Mouse (Mus musculus) forebrain, embryonic 16.5 days (tissue): Measurements from ENCODE around the gene Slc35f2. TPM values are rescaled to one million over a fixed set of nuclear protein-coding genes. Genes with fewer than 3 reads are reported as not detected.

Experiments
- ATAC-seq: fragments of 200-750 bp; cut with Nextera tagmentation; 2 replicates; pipeline ENCODE4 v1.8.0; 2017; ENCODE audit warnings: mild to moderate bottlenecking, moderate library complexity
- H3K27ac ChIP-seq: fragments of 300-500 bp; sonication (generic); 2 replicates; pipeline ENCODE4 v1.5.1; 2014; ENCODE audit warnings: low read length, control low read depth
- H3K27me3 ChIP-seq: fragments of 300-500 bp; sonication (generic); replicated peaks from 2 replicates; pipeline ENCODE4 v1.6.1; 2014; ENCODE audit warnings: low read length; ENCODE audit not compliant: control insufficient read depth, insufficient read depth
- H3K36me3 ChIP-seq: fragments of 300-500 bp; sonication (generic); 2 replicates; pipeline ENCODE4 v1.6.1; 2014; ENCODE audit not compliant: control insufficient read depth, insufficient read depth
- H3K4me1 ChIP-seq: fragments of 300-500 bp; sonication (generic); replicated peaks from 2 replicates; pipeline ENCODE4 v1.6.1; 2014; ENCODE audit warnings: low read length; ENCODE audit not compliant: control insufficient read depth, insufficient read depth
- H3K4me2 ChIP-seq: fragments of 300-500 bp; sonication (generic); 2 replicates; pipeline ENCODE4 v1.6.1; 2014; ENCODE audit warnings: mild to moderate bottlenecking, low read length, control low read depth
- H3K4me3 ChIP-seq: fragments of 300-500 bp; sonication (generic); replicated peaks from 2 replicates; pipeline ENCODE4 v1.5.1; 2014; ENCODE audit warnings: mild to moderate bottlenecking, low read length, control low read depth
- H3K9ac ChIP-seq: fragments of 300-500 bp; sonication (generic); replicated peaks from 2 replicates; pipeline ENCODE4 v1.6.1; 2014; ENCODE audit warnings: low read depth, low read length, control low read depth
- H3K9me3 ChIP-seq: fragments of 300-500 bp; sonication (generic); 2 replicates; pipeline ENCODE4 v1.6.1; 2016; ENCODE audit warnings: low read length; ENCODE audit not compliant: control insufficient read depth
- WGBS: fragments of 180-500 bp; shearing (Covaris S2); extraction: QIAGEN DNeasy Blood & Tissue Kit; methylation state at CpG from one replicate; pipeline ENCODE4 v1.1.7; 2014; 5-methylcytosine and 5-hydroxymethylcytosine counted together
- polyA plus RNA-seq: library from polyadenylated mRNA; unstranded; fragments of >200 nt; fragmentation: Nextera tagmentation; extraction: Ambion mirVana; gene quantifications from 2 replicates; pipeline ENCODE4 v1.2.1, GENCODE M21; 2015

The Slc35f2 gene
- polyA plus RNA-seq, 1 experiment from 2014 or later = 12.8 TPM

GRCm38 (mm10) chr9:53848548-53848947 is 77.2 kb downstream of the Slc35f2 start:
- Histone ChIP-seq H3K9me3 (no peaks in the 10 kb centered on the region), H3K4me1 (peaks cover 10% of the 10 kb centered on the region), H3K4me2 (no peak overlapping the region), H3K27me3 (no peaks in the 10 kb centered on the region), H3K27ac (peak overlapping the region; percentile 87), H3K36me3 (no peaks in the 10 kb centered on the region), H3K4me3 (no peak overlapping the region), H3K9ac (no peak overlapping the region)
- peak; percentile 82 for ATAC-seq
- 31% methylated on average over 8 of the region's 8 CpGs for WGBS

GRCm38 (mm10) chr9:53849864-53850263 is 78.5 kb downstream of the Slc35f2 start, which contains the start of gene Sln:
Gene Sln (plus strand): TSS chr9:53850164.
- Histone ChIP-seq H3K4me3 (no peak within 1 kb of the TSS), H3K36me3 (no peaks in the 10 kb centered on the region), H3K4me2 (no peak within 1 kb of the TSS), H3K27me3 (no peaks in the 10 kb centered on the region), H3K27ac (peak within 1 kb of the TSS; percentile 87), H3K4me1 (peaks cover 10% of the 10 kb centered on the region), H3K9ac (no peak within 1 kb of the TSS), H3K9me3 (no peaks in the 10 kb centered on the region)
- ATAC-seq = no peak
- whole genome bisulfite sequencing = 78% methylated on average over 4 of the region's 4 CpGs

GRCm38 (mm10) chr9:53852158-53852557 is 80.8 kb downstream of the Slc35f2 start:
- no peak overlapping the region for H3K4me3 ChIP-seq
- H3K9ac ChIP-seq = no peak overlapping the region
- H3K9me3 ChIP-seq = no peaks in the 10 kb centered on the region
- no peaks in the 10 kb centered on the region for H3K27me3 ChIP-seq
- WGBS = 87% methylated on average over 4 of the region's 4 CpGs
- no peak for ATAC-seq
- no peak overlapping the region for H3K4me2 ChIP-seq
- H3K4me1 ChIP-seq = peaks cover 10% of the 10 kb centered on the region
- H3K27ac ChIP-seq = no peak overlapping the region
- H3K36me3 ChIP-seq = no peaks in the 10 kb centered on the region

GRCm38 (mm10) chr9:53853672-53854071 is 82.3 kb downstream of the Slc35f2 start:
- no peak overlapping the region for H3K27ac ChIP-seq
- ATAC-seq = no peak
- 68% methylated on average over 1 of the region's 1 CpGs for WGBS
- H3K9ac ChIP-seq = no peak overlapping the region
- no peak overlapping the region for H3K4me2 ChIP-seq
- no peak overlapping the region for H3K4me3 ChIP-seq
- peaks cover 5% of the 10 kb centered on the region for H3K4me1 ChIP-seq
- no peaks in the 10 kb centered on the region for H3K27me3 ChIP-seq
- no peaks in the 10 kb centered on the region for H3K36me3 ChIP-seq
- no peaks in the 10 kb centered on the region for H3K9me3 ChIP-seq

GRCm38 (mm10) chr9:53854525-53854924 is 83.2 kb downstream of the Slc35f2 start:
- Histone ChIP-seq H3K36me3 (no peaks in the 10 kb centered on the region), H3K4me2 (no peak overlapping the region), H3K4me3 (no peak overlapping the region), H3K4me1 (peaks cover 3% of the 10 kb centered on the region; the same call in 1 of the 2 replicates), H3K9me3 (no peaks in the 10 kb centered on the region), H3K27me3 (no peaks in the 10 kb centered on the region), H3K9ac (no peak overlapping the region), H3K27ac (no peak overlapping the region)
- 90% methylated on average over 1 of the region's 1 CpGs for WGBS
- no peak for ATAC-seq

GRCm38 (mm10) chr9:53857864-53858263 is 86.5 kb downstream of the Slc35f2 start:
- ATAC-seq = no peak
- H3K27ac ChIP-seq = no peak overlapping the region
- H3K9me3 ChIP-seq = no peaks in the 10 kb centered on the region
- 88% methylated on average over 5 of the region's 5 CpGs for WGBS
- no peaks in the 10 kb centered on the region for H3K4me1 ChIP-seq
- no peak overlapping the region for H3K4me3 ChIP-seq
- no peaks in the 10 kb centered on the region for H3K36me3 ChIP-seq
- H3K4me2 ChIP-seq = no peak overlapping the region
- H3K27me3 ChIP-seq = no peaks in the 10 kb centered on the region
- H3K9ac ChIP-seq = no peak overlapping the region

Other genes starting within 250 kb of the Slc35f2 start
- 12.9 and 14.0 TPM in 2 replicates for gene Atm, start 234.8 kb upstream of the Slc35f2 start, polyA plus RNA-seq
- gene Npat, start 234.5 kb upstream of the Slc35f2 start, polyA plus RNA-seq = 12.1 and 14.1 TPM in 2 replicates
- gene Acat1, start 161.2 kb upstream of the Slc35f2 start, polyA plus RNA-seq = 187 and 191 TPM in 2 replicates
- gene Cul5, start 101.5 kb upstream of the Slc35f2 start, polyA plus RNA-seq = 41.4 and 44.1 TPM in 2 replicates
- gene Rab39, start 65.3 kb upstream of the Slc35f2 start, polyA plus RNA-seq = 3.2 and 3.8 TPM in 2 replicates
- gene Sln, start 78.6 kb downstream of the Slc35f2 start, polyA plus RNA-seq = 1.1 and 1.7 TPM in 2 replicates
- gene Elmod1, start 203.8 kb downstream of the Slc35f2 start, polyA plus RNA-seq = 33.0 and 39.6 TPM in 2 replicates